Mouse (Mus musculus): ENCODE measurements around the gene Setd3.

Setd3 gene

GRCm38 (mm10) chr12:108072907-108073306 is 106.2 kb downstream of the Setd3 start:
- DNase-seq (ENCODE audit: extremely low spot score), result no peak

GRCm38 (mm10) chr12:108070685-108071662 is 108.1 kb downstream of the Setd3 start:
- DNase-seq (ENCODE audit: extremely low spot score), result peak; percentile 33

- DNase-seq (ENCODE audit: extremely low spot score), result no peak
Observed at GRCm38 (mm10) chr12:108069504-108069903, 109.6 kb downstream of the Setd3 start.

DNA sequence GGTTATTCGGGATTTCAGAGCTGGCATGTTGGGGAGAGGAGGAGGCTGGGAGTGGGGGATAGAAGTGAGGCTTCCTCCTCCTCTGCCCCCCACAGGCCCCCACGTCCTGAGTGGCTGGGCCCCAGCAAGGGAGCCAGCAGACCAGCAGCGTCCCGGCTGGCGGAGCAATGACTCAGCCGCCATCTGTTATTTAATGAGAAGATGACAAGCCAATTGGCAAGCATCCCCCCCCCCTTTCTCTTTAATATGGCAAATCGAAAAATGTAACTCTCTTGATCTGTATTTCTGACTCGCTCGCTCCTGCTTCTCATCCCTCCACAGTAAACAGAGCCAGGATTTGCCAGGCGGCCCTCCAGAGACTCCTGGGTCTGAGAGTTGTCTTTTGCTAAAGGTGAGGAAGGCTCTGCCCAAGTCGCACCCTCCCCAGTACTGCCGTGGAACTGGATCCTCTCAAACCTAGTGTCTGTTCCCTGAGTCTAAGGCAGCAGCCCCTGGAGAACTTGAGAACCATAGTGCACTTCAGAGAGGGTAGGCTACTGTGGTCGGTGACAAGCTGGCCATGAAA is 111.2 kb downstream of the Setd3 start:
- DNase-seq (ENCODE audit: extremely low spot score), result no peak

DNA sequence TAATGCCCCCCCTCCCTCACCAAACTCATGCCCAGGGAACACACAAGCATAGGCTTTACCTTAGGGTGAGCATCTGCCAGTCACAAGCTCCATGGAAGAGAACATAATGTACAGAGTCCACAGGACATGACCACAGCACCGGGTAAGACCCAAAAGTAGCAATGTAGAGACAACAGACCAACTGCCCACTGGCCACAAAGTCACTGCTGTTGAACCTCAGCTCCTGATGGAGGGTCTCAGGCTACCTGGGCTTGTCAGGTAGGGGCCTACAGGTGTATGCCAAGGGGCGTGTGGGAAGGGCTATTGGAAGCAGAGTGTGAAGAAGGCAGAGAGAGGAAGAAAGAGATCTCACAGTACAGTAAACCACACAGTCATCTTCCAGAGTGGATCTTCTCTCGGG is 111.9 kb downstream of the Setd3 start:
- no peak for DNase-seq (ENCODE audit: extremely low spot score)

- peak; percentile 24 for DNase-seq (ENCODE audit: extremely low spot score)
Observed at GRCm38 (mm10) chr12:108064396-108064998, 114.6 kb downstream of the Setd3 start.

DNA sequence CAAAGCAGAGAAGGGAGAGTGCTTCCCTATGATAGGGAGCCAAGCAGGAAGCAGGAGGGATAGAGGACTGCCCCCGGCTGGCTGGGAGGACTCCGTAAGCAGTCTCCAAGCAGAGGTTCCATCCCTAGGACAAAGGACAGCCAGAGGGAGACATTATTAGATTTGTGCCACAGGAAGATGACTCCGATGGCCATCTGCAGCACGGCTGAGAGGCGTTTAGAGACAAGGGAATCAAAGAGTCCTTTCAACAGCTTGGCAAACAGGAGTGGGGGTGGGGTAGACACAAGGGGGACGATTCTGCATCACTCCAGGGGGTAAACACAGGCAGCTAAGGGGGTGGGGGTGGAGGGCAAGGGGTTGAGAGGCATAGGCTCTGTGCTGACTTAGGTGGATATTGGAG is 115.1 kb downstream of the Setd3 start:
- DNase-seq (ENCODE audit: extremely low spot score), result no peak

DNA sequence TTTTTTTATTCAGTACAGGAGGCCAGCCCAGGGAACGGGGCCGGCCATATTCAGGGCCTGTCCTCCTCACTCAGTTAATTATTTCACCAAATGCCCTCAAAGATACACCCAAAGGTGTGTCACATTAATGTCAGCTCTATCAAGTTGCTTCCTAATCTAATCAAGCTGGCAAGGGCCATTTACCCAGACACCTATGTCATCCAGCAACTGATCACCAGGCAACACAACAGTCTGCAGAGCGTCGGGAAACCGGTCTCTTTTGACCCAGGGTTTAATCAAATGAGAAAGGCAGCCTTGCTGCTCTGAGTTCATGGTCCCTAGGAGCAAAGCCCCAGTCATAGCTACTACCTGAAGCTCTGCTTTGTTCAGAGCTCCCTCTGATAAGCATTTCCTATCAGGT is 117.0 kb downstream of the Setd3 start:
- DNase-seq (ENCODE audit: extremely low spot score), result no peak

GRCm38 (mm10) chr12:108061661-108062060 is 117.5 kb downstream of the Setd3 start:
- DNase-seq (ENCODE audit: extremely low spot score), result no peak

Data from embryo, embryonic 9.5 days (tissue).